Mouse (Mus musculus): ENCODE data around the gene Hoxb8.

Hoxb8 gene

DNA sequence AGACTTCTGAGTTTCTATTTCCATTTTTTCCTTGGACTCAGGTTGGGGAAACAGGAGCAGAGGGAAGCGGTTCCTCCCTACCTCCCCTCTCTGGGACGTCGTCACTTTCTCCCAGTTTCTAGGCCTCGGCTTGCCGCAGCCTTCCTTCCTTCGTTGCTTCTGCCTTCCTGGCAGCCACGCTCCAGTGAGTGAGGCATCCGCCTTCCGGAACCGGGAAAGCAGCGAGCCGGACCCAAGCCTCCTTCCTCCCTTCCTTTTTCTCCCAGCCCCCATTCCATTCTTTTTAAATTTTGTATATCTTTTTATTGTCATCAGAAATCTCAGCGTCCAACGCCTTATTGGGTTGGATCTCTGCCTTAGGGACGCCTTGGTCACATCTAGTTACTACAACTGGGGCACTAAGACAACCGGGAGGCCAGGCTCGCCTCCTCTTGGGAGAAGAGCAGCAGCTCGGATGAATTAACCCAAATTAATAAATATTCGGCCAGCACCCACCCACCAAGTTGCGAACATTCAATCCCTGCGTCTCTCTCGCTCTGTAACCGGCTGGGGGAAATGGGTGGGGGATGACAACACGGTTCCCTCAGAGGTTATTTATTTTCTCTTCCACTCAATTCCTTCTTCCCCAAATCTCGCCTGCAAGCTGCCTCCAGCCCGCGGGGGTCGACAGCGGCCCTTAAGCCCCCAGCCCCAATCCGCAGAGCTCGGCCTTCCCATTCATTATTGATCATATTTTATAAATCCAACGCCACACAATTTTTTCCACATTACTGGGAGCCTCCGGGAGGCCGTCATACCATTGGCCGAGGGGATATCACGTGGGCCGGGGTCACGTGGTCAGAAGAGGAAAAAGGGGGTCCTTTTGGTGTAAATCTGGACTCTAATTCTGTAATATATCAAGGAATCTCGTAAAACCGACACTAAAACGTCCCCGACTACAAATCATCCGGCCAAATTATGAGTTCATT is 4.3 kb downstream of the Hoxb8 start, which contains the start of gene Hoxb7:
Gene Hoxb7, plus strand, starts transcription at position 853 of the 968 bp plus-strand sequence.
- peak; percentile 91 for DNase-seq

DNA sequence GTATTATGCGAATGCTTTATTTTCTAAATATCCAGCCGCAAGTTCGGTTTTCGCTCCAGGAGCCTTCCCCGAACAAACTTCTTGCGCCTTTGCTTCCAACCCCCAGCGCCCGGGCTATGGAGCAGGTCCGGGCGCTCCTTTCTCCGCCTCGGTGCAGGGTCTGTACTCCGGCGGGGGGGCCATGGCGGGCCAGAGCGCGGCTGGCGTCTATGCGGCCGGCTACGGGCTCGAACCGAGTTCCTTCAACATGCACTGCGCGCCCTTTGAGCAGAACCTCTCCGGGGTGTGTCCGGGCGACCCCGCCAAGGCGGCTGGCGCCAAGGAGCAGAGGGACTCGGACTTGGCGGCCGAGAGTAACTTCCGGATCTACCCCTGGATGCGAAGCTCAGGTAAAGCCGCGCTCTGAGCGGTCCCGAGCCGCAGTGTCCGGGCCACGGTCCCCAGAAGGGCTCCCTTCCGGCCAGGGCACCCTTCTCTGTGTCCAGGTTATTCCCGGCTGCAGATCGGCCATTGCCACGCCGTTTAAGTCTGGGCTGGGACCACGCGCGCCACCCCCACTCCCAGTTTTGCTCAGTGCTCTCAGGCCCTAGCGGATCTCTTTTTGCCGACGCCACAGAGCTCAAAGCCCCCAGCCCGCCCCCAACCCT is 5.2 kb downstream of the Hoxb8 start:
- DNase-seq, result no peak

DNA sequence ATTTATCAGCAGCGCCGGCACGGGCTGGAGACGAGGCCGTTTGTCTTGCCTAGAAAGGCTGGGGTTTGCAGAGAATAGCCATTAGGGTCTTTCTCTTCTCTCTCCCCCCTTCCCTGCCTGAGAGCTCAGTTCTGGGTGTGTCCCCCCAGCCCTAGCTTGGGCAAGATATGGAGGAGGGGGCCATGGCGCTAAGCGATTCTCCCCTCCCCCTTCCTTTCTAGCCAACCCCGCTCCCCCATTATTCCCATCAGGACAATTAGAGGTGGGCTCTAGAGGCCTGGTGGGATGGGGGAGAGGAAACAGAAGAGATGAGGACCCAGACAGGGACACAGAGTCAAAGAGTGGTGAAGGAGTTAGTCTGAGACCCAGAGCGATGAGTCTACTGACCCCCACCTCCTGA is 5.7 kb downstream of the Hoxb8 start:
- no peak for DNase-seq

DNA sequence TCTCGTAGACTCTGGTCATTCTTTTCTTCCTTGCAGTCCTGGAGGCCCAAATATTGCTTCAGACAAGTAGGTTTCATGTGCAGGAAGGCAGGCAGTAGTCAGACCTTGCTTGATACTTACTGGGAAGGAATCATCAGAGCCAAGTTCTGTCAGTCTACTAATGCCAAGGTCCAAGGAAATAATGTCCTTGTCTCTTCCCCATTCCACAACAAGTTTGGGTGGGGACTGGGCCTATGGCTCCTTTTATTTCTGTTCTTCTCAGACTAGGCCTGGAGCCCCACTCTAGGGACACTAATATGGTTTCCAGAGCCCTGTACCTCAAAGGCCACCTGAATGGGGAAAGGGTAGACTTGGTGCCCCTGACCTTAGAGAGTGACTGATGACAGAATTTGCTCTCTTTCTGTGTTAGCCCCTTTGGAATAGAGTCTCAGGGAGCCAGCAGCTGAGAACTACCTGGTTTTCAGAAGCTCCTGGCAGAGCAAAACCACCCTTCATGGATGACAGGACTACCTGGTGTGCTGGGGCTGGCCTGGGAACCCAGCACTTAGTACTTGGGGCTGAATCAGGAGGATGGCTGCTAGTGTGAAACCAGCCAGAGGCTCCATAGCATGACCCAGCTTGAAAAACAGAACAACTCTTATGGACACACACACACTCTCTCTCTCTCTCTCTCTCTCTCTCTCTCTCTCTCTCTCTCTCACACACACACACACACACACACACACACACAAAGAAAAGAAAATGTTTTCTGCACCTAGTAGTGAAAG is 6.9 kb downstream of the Hoxb8 start:
- no peak for DNase-seq

DNA sequence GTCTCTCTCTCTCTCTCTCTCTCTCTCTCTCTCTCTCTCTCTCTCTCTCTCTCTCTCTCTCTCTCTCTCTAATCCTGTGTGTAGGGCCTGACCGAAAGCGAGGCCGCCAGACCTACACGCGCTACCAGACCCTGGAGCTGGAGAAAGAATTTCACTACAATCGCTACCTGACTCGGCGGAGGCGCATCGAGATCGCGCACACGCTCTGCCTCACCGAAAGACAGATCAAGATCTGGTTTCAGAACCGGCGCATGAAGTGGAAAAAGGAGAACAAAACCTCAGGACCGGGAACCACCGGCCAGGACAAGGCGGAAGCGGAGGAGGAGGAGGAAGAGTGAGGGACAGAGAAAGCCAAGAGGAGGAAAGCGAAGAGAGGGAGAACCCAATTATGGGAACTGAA is 7.6 kb downstream of the Hoxb8 start:
- no peak for DNase-seq

DNA sequence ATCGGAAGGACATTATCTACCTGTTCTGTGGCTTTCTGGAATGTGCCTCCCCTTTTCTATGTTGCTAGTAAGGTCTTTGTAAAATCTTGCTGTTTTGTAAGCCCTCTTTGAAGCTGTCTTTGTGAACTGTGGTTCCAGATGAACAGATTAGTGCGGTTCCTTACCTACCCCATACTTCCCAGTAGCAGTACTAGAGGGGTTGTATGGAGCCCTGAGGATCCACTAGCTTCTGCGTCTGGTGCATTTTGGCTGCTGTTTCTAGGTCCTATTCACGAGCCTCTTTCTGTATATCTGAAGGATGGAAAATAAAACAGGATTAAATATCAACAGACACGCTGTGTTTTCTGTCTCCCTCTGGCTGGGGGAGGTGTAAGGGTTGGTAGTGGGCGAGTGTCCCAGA is 8.1 kb downstream of the Hoxb8 start:
- no peak for DNase-seq

DNA sequence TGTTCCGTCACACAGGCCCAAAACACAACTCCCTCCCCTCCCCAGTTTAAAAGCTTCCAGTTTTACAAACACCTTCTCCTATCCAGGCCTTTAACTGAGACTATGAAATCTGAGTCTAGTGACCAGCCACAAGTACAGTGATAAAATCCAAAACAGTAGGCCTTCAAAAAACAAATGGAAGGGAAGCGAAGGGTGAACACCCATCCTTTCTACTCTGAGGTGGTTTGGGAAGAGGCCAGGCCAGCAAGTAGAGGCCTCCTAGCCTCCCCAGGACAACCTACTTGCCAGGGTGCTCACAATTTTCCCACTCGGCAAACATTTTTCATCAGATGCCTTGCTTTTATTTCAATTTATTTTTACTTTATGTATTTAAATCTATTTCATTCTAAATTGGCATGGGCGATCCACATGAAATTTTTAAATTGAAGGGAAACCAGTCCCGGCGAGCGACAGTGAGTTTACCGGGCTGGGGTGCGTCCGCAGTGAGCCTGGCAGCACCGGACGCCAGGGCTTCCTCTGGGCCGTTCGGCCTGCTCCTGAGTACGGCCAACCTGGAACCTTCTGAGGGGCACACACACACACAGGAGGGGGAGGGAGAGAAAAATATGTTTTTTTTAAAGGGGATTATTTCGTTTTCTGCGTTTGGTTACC is 9.1 kb downstream of the Hoxb8 start:
- DNase-seq, result no peak

DNA sequence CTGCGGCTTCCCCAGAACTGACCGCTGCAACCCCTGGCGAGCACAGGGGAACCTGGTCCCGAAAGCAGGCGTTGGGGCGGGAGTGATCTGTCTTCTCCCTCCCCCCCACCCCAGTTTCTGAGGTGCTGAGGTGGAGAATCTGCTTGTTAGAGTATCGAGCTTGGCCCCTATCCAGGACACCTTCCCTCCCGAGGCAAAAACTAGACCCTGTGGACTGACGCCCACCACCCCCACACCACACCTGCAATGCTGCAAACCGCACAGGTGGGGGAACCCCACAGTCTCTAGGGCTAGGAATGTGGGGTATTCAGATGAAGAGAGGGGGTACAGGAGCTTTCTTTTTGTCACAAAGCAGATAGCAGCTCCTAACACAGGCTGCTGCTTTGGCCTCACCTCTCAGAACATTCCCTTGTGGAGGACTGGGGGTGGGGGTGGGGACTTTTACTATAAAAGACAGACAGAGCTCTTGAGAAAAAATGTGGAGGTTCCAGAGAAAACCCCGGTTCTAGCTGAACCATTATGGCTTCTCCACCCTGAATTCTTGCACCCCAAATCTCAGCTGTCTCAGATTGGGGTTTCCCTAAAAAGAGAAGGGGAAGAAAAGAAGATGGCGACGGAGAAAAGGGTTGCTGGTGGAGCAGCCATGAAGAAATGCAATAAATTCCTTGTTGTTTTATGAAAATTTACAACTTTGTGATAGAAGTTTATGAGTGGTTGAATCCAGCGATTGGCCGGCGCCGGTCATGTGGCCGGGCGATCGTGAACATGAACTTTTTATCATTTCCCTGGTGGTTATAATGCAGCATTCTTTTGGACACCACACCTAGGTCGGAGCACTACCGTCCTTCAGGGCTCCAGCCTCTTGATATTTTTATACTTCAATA is 10.2 kb downstream of the Hoxb8 start, which contains the start of gene Hoxb6:
Gene Hoxb6, plus strand, starts transcription at position 796 of the 884 bp plus-strand sequence.
- no peak for DNase-seq

DNA sequence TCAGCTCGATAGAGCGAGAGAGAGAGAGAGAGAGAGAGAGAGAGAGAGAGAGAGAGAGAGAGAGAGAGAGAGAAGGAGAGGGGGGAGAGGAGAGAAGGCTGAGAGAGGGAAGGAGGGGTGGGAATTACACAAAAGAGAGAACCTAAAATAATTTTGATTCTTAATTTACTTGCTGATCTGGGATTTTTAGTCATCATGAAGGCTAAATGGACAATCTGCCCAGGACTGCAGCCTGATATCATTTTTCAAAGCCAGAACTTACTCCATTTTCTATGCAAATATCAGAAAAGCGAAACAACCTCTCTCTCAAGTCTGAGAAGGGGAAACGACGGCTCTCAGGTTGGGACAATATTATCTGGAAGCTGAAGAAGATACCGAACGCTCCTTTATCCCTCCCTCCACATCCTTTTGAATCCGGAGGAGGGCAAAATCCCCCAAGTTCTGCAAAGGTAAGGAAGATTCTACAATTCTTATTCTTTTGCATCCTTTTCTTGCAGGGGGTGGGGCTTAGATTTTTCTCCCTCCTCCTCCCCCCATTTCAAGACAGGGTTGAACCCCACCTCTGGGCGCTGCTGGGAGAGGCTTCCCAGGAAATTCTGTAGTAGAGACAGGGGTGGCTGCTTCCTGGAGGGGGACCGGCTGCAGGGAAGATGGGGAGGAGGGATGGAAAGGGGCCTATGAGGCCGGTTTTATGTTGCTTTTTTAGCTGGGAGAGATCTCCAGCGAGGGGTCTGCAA is 11.0 kb downstream of the Hoxb8 start:
- DNase-seq, result no peak

DNA sequence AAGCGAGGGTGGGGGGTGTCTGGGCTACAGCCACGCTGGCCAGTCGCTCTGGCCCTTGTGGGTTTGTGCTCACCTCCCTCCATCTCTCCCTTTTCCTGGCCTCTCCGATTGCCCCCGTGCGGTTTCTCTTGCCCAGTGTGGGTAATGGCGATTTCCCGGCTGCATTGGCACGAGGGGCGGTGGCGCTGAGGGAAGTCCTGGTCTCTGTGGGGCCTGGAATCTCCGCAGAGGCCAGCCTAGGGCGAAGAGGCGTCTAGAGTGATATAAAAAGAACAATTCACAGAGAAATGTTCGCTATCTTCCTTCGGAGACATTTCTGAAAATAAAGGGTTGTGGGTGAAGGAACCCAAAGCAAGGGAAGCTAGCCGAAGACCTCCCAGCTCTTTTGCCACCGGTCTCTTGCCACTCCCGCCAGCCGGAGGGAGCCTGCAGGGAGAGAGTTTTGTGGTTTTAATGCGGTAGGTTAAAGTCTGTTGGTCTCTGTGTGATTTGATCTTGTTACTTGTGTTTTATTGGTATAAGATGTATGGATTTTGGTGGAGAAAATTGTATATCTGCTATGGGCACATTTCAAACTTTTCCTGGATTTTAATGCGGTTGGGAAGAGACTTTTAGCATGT is 11.7 kb downstream of the Hoxb8 start:
- no peak for DNase-seq

DNA sequence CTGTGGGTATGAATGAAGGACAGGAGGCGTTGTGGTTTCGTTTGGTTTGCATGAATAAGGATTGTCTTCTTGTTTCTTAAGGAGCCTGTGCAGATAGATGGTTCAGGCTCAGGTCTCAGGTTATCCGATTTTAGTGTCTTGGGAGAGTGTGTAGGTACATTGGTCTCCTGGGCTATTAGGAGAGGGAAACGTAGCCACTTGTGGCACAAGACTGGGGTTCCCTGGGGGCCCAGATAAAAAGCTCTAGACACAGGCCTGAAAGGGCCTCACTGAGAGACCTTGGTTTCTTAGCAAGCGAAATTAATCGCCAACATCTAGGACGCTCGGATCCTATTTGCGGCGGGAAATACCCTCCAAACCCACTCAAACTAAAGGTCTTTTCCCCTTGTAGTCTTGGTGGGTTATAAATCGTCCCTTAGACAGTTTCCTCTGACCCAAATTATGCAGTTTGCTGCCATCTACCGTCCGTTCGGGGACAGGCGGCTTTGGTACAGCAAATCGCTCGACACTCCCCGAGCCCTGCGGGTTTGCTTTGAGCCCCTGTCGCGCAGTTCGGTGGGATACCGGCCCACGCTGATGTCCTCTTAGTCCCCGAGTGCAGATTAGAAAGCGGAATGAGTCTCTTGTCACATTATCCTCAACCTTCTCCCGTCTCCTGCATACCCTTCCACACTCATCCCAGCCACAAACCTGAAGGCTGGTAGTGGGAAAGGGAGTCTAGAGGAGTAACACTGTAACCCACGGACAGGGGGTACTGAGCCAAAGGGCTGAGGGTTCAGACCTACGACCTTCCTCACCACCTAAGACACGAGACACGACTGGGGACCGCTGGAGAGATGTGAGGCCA is 12.8 kb downstream of the Hoxb8 start:
- peak; percentile 85 for DNase-seq

DNA sequence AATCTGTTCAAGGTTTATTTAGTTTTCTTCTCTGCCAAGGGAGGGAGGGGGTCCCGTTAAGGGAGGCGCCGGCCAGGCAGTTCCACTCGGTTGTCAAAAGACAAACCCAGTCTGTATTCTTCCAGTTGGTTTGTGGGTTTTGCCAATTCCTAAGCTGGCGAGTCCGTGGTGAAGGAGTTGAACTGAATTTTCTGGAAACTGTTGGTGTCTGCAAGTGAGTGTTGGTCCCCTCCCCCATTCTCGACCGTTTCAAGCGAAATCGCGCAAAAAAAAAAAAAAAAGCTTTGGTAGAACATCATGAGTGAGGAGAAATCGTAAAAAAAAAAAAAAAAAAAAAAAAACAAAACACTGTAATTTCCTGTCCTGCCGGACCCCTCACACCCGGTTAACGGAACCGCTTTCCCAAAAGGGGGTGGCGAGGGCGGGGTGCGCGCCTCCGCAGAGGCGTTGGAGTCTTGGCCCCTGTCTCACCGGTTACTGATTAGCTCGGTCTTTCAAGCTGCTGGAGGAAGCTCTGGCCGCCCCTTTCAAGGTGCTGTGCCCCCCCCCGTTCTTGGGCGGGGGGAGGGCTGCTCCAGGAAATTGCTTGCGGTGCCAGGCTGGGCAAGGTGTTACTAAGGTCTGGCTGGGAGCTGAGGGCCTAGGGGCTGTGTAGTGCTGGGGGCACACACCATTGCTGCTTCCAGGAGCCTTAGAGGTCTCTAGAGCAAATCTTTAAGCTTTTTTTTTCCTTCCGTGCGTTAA is 13.6 kb downstream of the Hoxb8 start:
- DNase-seq, result no peak

DNA sequence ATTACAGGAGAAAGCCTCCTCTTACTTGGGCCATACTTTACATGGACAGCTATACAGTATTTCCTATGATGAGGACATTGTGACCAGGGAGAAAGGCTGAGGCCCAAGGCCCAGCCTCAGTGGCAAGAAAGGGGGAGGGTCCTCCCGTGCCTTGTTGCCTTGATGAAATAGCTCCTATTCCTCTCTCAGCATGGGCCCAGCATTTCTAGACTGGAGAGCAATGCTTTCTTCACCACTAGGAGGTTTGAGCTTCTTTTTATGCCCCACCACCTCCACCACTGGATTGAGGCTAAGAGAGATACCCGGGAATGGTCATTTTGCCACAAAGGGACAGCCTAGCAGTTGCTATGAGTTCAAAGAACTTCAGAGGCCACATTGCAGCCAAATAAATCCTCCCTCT is 15.3 kb downstream of the Hoxb8 start:
- no peak for DNase-seq

DNA sequence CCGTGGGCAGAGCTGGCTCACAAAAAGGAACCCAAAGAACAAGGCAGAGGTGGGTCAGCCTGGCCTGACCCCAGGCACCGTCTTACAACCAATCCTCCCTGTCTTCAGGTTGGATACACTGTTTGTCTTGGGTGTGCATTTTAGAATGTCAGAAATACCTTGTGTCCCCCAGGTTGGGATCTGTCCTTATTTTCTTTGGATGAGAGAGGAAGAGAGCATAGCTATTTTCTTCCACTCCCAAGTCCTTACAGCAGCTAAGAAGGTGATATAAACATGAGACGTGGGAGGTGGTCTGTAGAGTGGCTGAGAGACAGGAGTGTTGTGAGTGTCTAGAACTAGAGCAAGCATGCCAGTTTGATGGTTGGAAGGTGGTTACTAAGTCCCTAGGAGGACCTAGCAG is 15.7 kb downstream of the Hoxb8 start:
- no peak for DNase-seq

DNA sequence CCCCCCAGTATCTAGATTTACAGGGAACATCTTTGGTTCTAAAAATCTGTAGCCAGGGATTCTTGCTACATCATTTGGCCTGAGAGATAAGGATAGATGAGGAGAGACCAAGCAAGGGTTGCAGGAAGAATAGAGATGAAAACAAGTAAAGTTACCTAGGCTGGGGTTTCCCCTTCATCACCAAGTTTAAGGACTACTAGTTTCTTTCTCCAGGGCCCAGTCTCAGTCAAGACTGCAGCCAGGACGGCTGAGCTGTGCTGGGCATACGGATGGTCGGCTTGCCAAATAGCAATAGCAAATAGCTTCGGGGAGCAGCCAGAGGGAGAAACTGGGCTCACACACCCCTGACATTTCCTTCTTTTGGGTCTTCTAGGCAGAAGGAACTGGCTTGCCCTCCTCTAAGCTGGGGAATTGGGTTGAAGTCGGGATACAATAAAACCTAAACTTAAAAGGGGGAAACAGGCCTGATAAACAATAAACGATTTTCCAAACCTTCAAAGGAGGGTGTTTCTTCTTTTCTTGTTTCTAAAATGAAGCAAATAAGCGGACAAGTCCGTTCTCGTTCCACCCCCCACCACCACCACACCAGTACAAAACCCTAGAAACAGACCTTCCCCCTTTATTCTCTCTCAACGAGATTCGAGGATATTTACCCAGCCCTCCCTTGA is 16.4 kb downstream of the Hoxb8 start:
- DNase-seq, result no peak

DNA sequence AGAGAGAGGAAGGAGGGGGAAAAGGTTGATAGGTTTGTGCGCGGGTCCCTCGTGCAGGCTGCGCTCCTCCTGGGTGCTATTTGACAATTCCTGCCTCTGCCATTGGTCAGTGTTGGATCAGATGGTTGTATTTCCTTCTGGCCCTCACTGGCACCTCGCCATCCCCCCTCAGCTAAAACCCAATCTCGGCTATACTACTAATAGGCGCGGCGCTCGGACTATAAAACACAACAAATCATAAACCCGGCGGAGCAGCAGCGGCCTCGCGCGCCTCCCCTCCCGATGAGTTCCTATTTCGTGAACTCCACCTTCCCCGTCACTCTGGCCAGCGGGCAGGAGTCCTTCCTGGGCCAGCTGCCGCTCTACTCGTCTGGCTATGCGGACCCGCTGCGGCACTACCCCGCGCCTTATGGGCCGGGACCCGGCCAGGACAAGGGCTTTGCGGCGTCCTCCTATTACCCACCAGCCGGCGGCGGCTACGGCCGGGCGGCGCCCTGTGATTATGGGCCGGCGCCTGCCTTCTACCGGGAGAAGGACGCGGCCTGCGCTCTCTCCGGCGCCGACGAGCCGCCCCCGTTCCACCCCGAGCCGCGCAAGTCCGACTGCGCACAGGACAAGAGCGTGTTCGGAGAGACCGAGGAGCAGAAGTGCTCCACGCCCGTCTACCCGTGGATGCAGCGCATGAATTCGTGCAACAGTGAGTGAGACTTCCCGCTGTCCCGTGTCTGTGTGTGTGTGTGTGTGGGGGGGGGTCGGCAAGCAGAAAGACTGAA is 17.4 kb downstream of the Hoxb8 start:
- DNase-seq, result no peak

DNA sequence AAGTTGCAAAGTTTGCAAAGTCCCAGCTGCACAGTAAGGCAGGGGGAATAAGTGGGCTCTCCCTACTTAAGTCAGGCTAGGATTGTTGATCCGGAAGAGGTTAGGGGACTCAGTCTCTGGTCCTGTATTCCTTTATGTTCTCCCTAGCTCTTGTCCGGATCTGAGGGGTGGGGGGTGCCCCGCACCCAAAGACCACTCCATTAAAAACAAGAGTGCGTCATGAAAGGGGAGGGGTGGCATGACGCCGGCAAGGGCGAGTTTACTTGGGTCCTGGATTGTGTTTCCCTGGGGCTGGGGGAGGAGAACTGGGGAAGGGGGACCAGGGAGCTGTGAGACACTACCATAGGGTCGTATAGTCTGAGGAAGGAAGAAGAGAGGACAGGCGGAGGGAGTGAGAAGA is 18.1 kb downstream of the Hoxb8 start:
- DNase-seq, result no peak

All from heart, adult 11 months (tissue).